Mouse (Mus musculus): Measurements from ENCODE around the gene Rs1.
A peak's percentile ranks its signal among the peaks of the same experiment; 100 is the strongest.
"Not testable (repeated sequence)": the region's sequence is repeated elsewhere in the genome, so short reads cannot be mapped to it uniquely, and the experiment has no call there.

Rs1 gene

DNA sequence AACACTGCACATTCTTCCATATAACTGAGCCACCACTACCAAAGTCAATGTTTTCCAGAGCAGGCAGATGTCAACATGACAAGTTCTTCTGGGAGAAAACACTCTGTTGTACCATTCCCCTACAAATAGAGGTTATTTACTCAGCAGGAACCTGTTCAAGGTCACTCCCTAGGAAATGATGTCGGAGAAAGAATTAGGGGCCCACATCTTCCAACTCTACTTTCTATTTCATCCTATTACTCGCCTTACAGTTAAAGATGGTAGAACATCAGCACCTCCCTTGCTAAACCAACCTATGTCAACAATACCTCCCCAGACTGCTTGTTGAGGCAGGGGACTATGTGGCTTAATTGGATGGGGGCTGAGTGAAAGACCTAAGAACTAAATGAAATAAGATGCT is at the start of gene Rs1:
Rs1 (plus strand) TSS at position 301 of the 400 bp plus-strand sequence.
- no peak for DNase-seq (ENCODE audit: low read depth in 2 of 2, low spot score in 2 of 2)

DNA sequence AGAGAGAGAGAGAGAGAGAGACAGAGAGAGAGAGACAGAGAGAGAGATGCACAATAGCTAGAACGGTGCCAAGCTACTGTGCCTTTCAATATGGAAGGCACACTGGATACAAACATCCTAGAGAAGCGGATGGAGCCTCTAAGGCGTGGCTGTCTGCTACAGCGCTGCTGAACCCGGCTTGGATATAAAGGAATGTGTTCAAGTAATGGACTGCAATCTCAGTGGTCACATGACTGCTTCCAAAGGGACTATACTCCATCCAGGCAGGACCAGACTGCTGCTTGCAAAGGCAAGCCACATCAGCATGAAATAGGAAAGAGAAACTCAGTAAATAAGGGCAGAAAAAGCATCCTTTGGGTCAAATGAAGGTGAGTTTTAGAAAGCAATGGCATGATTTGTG is 32.2 kb upstream of the Rs1 start, which contains the start of gene Ppef1:
Ppef1 (minus strand) TSS at position 116 of the 400 bp plus-strand sequence.
- no peak for DNase-seq (ENCODE audit: low read depth in 2 of 2, low spot score in 2 of 2)

DNA sequence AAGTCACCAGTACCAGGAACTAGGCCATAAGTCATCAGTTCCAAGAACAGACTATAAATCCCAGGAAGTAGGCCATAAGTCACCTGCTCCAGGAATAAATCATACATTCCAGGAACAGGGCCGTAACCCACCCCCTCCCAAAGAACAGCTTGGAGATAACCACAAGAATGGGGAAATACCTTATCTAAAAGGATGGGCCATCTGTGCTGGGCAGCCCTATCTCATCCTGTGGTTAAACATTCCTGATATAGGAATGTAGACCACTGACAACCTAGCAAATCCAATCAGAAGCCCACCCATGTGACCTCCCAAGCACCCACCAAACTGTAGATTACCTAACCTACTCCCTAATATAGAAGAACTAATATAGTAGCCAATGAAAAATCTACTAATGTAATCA is 22.4 kb upstream of the Rs1 start:
- no peak for DNase-seq (ENCODE audit: low read depth in 2 of 2, low spot score in 2 of 2)

DNA sequence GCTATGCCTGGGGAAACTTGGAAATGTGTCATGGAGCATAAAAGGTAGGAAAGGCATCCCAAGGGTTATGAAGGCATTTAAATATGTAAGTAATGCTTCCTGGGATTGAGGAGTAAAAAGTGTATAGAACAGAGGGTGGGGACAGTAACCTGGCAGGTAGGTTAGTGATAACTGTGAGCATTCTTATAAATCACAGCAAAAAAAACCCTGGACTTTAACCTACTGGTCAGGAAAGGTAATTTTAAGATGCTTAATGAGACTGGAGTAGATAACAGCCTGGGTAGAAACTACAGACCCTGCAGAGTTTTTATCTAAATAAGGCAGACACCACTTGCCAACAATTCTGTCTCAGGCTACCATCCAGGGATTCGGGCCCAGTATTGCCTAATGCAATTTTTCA is 19.2 kb upstream of the Rs1 start:
- DNase-seq (ENCODE audit: low read depth in 2 of 2, low spot score in 2 of 2) = no peak

DNA sequence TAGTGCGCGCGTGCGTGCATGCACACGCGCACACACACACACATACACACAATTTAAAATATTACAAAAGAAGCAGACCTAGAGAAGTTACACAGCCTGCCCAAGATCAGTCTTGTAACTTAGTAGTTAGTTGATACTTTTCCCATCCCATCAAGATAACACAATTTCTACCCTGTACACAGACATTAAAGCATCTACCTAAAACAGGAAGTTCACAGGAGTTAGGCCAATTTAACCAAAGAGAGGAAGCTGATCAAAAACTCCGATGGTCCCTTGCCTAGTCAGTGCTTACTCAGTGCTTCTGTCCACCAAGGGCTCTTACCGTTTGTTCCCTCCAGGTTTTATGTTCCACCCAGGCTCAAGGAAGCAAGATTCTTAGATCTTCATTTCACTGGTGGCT is 17.0 kb upstream of the Rs1 start:
- DNase-seq (ENCODE audit: low read depth in 2 of 2, low spot score in 2 of 2) = no peak

DNA sequence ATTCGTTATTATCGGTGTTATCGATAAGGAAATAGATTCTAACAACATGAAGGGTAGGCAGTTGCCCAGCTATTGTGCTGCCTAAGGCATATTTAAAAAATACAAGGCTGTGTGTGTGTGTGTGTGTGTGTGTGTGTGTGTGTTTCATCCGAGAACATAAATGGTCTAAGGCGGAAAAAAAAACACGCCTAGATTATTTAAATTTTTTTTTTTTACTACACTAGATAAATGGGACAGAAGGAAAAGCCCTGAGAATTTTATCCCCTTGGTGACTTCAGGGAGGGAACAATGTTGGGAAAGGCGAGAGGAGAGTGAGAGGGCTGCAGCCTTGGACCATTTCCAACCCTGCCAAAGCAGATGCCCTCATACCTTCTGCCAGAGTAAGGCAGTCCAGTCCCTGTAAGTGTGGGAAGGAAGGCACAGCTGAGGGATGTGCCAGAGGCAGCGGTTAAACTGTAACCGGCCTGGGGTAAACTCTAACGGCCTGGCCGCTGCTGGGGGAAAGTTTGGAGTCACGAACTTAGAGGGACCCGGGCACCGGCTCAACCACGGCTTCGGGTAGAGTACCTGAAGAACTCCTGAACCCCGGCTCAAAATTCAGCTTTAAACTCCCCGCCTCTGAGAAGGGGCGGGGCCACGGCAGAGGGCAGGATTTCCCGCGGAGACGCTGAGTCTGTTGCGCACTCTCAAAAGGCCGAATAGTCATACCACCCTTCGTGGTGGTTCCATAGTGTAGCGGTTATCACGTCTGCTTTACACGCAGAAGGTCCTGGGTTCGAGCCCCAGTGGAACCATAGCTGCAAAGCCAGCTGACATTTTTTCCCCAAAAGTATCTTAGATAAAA is 2.2 kb upstream of the Rs1 start:
- DNase-seq (ENCODE audit: low read depth in 2 of 2, low spot score in 2 of 2) = peak; percentile 90 to 94

DNA sequence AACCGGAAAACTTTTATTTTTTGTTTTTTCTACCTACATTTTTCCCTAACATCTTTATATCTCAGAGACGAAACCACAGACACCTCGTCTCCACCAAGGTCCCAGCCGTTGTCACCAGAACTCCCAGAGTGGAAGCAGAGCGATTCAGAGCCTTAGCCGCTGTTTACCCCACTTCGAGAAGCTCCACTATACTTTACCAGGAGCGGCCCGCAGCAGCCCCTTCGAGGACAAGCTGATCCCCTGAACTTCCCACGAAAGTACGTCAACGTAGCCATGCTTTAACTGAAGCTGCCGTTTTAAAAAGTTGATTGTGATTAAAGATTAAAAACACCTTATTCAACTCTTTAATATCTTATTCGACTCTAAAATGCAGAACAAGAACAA is 1.6 kb upstream of the Rs1 start:
- DNase-seq (ENCODE audit: low read depth in 2 of 2, low spot score in 2 of 2) = no peak

DNA sequence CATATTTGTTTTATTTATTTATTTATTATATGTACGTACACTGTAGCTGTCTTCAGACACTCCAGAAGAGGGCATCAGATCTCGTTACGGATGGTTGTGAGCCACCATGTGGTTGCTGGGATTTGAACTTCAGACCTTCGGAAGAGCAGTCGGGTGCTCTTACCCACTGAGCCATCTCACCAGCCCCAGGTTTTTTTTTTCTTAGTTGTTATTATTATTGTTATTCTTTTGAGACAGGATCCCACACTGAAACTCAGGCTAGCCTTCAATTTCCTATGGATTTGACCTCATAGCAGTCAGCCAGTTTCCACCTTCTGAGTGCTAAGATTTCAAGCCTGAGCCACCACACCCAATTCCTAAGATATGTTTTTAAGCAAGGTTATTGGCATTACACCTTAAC is 1.8 kb downstream of the Rs1 start:
- not testable (repeated sequence) for DNase-seq (ENCODE audit: low read depth in 2 of 2, low spot score in 2 of 2)

DNA sequence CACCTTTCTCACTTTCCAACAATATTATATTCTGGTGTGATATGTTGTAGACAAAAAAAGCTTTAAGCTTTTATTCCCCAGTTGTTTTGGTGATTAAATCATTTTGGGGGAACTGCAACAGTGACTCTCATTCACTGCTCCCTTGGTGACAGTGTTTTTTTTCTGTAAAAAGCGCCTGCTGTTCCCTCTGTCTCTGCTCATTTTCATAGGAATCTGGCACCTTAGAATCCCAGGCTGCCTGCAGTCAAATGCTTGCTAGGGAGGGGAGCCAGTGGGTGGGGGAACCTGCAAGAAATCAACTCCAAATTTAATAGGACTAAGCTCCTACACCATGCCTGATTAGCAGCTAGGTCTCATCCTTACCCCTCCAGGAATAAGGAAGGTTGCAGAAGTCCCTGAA is 5.2 kb downstream of the Rs1 start:
- no peak for DNase-seq (ENCODE audit: low read depth in 2 of 2, low spot score in 2 of 2)

DNA sequence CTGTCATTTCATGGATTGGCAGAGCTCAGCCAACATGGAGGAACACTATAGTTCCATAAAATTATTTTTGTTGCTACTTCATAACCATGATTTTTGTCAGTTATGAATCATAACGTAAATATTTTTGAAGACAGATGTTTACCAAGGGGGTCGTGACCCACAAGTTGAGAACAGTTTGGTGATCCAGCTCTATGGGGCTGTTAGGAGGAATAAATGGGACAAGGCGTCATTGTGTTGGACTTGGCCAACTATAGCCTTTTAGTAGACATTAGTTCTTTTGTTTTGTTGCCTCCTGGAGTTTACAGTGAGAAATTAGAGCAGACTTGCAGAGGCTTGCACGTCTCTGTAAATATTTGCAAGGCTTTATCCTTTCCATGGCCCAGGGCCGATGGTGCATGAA is 14.5 kb downstream of the Rs1 start:
- DNase-seq (ENCODE audit: low read depth in 2 of 2, low spot score in 2 of 2) = no peak

DNA sequence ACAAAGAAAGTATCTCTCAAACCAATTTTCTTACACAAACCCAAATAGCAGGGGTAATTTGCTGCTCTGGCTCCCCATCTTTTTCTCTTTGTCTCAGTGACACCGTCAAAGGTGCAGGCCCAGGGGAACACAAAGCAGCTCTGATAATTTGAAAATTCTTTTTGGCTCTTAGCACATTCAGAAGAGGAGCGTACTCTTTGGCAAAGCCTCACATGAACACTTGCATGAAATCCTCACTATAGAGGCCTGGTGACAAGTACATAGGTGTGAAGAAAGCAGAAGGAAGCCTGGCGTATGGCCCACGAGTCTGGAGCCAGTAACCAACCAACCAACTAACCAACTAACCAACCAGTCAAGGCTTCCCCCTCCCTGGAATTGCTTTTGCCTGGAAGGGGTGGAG is 27.1 kb downstream of the Rs1 start:
- DNase-seq (ENCODE audit: low read depth in 2 of 2, low spot score in 2 of 2) = no peak

DNA sequence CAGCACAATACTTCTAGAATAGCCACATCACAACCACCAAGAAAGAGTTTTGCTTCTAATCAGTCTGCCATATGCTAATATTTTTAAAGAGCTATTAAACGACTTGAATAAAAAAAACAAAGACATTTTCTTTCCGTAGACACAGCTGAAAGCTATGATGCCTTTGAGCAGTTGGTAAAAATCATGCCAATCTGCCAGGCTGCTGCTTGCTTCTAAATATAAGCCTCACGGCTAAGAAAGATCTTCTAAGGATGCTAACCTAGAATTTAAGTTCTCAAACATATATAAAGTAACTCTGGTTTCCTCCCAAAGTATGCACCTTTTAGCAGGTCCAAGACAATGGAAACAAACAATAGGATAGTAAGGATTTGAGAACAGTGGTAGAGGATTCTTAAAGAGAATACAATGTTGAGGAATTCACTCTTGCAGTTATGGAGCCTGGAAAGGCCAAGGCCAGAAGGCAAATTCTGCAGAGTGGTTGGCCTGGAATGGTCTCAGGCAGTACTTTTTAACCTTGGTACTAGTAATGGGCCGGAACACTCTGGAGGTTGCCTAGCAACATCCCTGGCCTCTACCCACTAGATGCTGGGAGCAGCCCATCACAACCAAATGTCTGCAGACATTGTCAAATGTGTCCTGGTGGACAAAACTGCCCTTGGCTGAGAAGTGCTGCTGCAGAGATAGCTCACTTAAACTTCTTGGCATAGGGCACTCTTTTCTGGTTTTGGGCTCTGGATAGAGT is 36.8 kb downstream of the Rs1 start:
- DNase-seq (ENCODE audit: low read depth in 2 of 2, low spot score in 2 of 2) = no peak

DNA sequence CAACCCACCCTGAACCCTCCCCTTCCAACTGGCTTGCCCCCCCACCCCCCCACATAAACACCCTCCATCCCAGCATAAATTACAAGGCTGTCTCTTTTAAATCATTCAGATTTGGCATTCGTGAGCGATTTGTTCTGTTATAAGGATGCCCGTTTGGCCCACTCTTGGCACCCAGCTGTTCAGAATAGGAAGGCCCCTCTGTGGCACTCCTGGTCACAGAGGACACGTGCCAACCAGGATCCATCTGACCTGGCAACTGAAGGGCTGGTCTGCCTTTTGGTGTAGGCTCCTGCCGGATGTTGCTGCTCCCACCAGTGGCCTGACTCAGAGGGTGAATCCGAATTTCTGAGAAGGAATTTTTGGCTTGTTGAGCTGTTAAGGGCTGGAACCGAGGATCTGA is 40.4 kb downstream of the Rs1 start:
- no peak for DNase-seq (ENCODE audit: low read depth in 2 of 2, low spot score in 2 of 2)
